Mouse (Mus musculus) cerebellum, adult 8-10 months (tissue): ENCODE measurements at regions not wholly inside any gene's neighbourhood (a gene's known extent, or its start where the extent isn't known, plus 50 kb on each side); places are given as distances from the start of the nearest gene placed in this dataset.
"Not testable (repeated sequence)": the region's sequence is repeated elsewhere in the genome, so short reads cannot be mapped to it uniquely, and the experiment has no call there.

ENCODE experiments used
- DNase-seq: peaks from one replicate; pipeline ENCODE4 v3.0.0; 2022

- DNase-seq, result no peak
Measured at GRCm38 (mm10) chr5:40177982-40178748, 422.9 kb upstream of the Hs3st1 start.

DNA sequence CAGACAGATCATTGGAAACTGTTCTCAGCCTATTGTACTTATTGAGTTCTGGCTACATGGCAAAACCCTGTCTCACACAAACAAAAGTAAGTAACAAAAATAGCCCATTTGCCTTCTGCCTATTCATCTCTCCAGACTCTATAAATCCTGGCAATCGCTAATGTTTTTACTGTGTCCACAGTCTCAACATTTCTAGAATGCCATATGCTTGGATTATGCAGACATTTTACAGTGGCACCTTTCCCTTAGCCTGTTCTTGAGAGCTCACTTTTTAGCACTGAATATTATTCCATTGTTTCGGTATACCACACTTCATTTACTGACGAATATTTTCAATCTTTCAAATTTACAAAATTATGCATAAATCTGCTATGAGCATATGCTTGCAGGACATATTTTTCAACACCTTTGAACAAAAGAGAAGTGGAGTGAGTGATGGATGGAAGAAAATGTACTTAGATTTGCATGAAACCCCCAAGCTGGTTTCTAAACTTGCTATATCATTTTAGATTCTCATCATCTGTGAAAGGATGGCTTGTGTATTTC is 381.5 kb upstream of the Hs3st1 start:
- no peak for DNase-seq

- no peak for DNase-seq
Measured at GRCm38 (mm10) chr5:40124337-40124736, 369.1 kb upstream of the Hs3st1 start.

GRCm38 (mm10) chr5:40116849-40117248 is 361.6 kb upstream of the Hs3st1 start:
- no peak for DNase-seq

DNA sequence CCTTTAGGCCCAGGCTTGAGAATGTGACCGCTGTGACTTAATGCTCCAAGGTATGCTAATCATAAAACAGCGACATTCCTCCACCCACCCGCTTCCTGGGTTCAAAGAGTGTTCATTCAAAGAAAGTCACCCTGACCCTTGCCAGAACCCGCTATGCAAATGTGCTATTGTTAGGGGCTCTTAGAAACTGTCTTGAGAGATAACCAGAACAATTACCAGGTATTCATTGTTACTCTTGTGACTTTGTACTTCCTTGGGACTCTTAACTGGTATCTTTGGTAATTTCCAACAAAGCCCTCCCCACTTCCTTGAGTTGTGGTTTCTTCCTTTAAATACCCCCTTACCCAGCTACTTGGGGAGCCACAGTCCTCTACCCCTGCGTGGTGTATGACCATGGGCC is 334.3 kb upstream of the Hs3st1 start:
- not testable (repeated sequence) for DNase-seq

GRCm38 (mm10) chr5:40045288-40045687 is 290.0 kb upstream of the Hs3st1 start:
- no peak for DNase-seq

- DNase-seq, result peak; percentile 2
Measured at GRCm38 (mm10) chr5:40034452-40034851, 279.2 kb upstream of the Hs3st1 start.

- DNase-seq, result peak; percentile 10
Measured at GRCm38 (mm10) chr5:40033686-40034085, 278.4 kb upstream of the Hs3st1 start.

- DNase-seq, result no peak
Measured at GRCm38 (mm10) chr5:40030261-40030660, 275.0 kb upstream of the Hs3st1 start.

- DNase-seq, result no peak
Measured at GRCm38 (mm10) chr5:40015946-40016345, 260.7 kb upstream of the Hs3st1 start.

GRCm38 (mm10) chr5:39988039-39988438 is 232.8 kb upstream of the Hs3st1 start:
- DNase-seq, result no peak

DNA sequence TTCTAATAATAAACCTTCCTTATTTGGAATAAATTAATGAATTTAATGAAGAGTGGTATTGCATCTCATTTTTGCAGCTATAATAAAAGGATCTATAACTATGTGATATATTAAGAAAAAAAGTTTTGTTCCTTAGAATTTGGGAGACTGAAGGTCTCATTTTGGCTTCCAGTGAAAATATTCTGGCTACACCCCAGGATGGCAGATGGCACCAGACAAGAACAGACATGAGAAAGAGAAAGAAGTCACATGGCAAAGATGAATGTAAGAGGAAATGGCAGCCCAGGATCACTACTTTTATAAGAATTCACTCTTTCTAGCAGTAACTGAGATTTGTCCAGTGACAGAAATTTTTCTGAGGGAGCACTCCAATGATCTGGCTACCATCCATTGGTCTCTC is 209.1 kb upstream of the Hs3st1 start:
- DNase-seq, result peak; percentile 27

DNA sequence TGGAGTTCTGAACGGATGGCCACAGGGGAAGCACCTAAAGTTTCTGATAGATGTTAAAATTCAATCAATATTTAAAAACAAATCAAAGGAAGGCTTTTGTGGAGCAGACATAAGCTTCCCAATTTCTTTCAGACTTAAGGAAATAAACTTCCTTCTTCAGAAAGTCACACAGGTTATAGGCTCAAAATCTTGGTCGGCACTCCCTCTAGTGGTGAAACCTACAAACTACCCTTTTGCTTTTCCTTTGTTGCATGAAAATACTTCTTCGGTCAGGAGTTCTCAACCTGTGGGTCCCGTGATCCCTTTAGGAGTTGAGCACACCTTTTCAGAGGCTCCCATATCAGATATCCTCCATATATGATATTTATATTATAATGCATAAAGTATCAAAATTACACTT is 205.7 kb upstream of the Hs3st1 start:
- peak; percentile 53 for DNase-seq

DNA sequence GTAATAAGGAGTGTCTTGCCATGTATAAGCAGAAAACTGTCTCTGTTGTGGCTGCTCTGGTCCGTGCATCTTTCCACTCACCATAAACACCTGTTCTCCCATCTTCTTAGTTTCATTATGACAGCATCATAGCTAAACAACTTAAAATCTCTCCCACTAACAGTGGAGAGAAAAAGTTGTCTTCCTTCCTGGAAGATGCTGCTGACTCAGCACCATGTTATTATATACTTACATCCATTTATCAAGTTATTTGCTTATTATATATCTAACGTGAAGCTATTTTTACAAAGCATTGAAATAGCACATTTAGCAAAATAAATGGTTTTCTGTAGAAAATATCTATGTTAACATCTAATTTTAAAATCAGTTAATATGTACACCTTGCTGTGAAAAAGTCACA is 180.3 kb upstream of the Hs3st1 start:
- DNase-seq, result no peak

- no peak for DNase-seq
Measured at GRCm38 (mm10) chr5:39931890-39932289, 176.6 kb upstream of the Hs3st1 start.

DNA sequence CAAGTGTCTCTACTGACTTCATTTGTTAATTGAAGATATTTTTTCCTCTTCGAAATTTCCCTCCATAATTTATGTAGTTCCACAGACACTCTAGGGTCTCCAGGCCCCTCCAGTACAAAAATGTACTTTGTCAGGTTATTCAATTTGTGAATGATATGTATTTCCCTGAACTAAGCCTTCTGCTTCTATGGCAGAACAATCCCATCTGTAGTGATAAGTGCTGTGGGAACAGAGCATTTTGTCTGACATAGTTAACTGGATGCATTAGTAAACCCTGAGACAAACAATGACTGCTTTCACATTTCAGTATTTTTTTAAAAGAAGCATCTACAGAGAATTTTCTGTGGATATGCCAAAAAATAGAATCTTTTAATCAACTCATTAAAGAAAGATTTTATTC is 154.1 kb upstream of the Hs3st1 start:
- DNase-seq, result no peak

DNA sequence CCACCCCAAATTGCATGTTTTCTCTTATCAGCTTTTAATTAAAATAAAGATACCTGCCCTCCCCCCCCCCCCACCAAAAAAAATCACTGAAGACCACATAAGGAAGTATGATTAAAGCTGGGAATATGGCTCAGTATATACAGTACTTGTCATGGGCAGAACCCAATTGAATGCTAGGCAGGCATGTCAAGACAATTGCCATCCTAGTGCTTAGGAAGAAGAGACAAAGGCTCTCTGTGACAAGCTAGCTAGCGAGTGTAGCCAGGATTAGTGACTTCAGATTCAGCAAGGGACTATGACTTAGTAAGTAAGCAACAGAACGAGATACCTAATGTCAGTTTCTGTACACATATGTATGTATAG is 116.4 kb upstream of the Hs3st1 start:
- no peak for DNase-seq

GRCm38 (mm10) chr5:39870835-39871722 is 115.8 kb upstream of the Hs3st1 start:
- no peak for DNase-seq

GRCm38 (mm10) chr5:39857192-39857591 is 101.9 kb upstream of the Hs3st1 start:
- DNase-seq, result no peak

DNA sequence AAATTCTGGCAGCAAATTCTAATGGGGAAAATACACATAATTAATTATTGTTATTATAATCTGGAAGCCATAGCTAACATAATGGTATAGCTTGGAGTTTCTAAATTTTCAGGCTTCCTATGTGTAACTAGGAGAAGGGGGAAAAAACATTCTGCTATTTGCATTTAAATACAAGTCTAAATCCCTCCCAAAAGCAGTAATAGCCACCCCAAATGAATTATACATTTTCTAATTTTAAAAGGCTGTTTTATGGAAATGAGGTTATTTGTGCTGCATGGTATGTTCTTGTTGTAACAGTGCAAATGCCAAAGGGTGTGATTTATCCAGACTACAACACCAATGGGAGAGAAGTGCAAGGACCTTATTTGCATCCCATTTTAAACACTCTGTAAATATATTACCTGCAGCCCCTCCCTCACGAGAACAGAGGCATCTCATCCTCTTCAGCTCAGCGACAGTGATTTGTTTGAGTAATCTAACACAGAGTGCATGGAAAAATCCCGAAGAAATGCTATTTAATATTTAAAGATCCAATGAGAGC is 101.4 kb upstream of the Hs3st1 start:
- no peak for DNase-seq

- DNase-seq, result no peak
Measured at GRCm38 (mm10) chr5:39855685-39856615, 100.7 kb upstream of the Hs3st1 start.

DNA sequence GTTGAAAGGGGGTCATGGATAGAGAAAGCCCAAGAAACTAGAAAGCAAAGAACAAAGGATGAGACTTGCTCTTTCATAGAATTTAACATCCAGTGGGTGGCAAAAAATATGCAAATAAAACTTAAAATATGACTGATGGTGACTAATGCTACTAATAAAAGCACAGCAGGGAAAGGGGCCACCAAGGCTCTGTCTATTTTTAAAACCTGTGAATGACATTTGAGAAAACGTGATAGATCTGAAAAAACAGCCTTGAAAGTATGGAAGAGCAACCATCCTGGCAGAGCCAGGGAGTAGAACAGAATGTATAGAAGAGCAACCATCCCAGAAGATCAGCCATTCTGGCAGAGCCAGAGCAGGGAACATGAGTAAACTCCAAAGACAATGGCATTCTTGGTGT is 91.9 kb upstream of the Hs3st1 start:
- DNase-seq, result no peak
